Mouse (Mus musculus): ENCODE results near the gene Tpsg1. TPM values are rescaled to one million over a fixed set of nuclear protein-coding genes. Genes with fewer than 3 reads are reported as not detected.

The Tpsg1 gene
- polyA plus RNA-seq, 1 experiment, result 0.91 TPM

DNA sequence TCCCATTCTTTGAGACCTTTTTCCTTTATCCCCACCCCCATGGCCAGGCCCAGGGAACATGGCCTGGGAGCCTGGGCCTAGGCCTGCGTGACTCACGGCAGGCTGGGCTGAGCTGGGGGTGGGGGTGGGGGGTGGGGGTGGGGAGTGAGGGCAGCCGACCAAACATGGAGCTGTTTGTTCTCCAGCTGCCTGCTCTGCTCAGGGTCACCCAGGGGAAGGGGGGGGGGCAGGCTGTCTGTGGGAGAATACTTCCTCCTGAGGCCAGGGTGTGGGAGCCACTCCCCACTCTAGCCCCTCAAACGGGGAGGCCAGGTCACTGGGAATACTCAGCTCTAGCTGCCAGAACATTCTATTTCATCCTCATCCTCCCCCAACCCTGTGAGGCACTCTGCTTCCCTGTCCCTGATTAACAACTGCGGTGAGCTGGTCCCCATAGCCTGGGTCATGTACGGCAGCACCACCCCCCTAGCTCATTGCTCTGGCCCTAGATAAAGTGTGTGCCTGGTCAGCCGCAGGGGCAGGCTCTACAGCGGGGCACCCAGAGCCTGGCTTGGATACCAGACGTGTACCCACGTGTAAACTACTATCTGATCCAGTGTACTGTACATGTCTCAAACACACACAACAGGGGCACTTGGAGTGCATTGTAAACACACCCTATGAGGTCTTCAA, 36.3 kb downstream of the Tpsg1 start:
- no peak overlapping the region for H3K4me3 ChIP-seq (ENCODE audit: insufficient read depth, low read length)
- TF ChIP-seq CTCF (IDR thresholded peaks at IDR 0.05; ENCODE audit: borderline replicate concordance, insufficient read depth, low read length) (no peak), POLR2A (IDR thresholded peaks at IDR 0.05; ENCODE audit: low read depth, low read length) (0 out of 2 replicates have a peak, but pooled peaks have one; percentile 30)
- peak overlapping the region; percentile 52 for H3K27ac ChIP-seq (ENCODE audit: insufficient read depth, low read length)
- peaks cover 4% of the 10 kb centered on the region; the same call in 1 of the 2 replicates for H3K4me1 ChIP-seq (ENCODE audit: control insufficient read depth, insufficient read depth, low read length)

DNA sequence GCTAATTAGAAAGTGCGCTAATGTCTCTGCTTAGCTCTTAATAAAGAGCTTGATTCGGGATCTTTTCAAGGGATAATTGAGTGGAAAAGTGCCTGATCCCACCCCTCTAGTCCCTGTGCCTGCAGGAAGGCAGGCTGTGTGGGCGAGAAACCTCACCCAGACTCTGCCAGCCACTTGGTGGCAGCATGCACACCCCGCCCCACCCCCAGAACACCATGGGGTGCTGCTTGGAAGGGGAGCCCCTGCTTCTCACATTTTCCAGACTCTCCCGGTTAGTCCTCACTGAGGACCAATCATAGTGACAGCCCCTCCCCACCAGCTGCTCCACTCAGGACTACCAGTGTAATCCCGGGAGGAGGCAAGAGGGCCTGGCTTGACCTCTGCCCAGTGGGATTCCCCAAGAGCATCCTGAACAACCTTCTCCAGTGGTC, 37.0 kb downstream of the Tpsg1 start:
- Histone ChIP-seq H3K4me3 (ENCODE audit: insufficient read depth, low read length) (no peak overlapping the region), H3K27ac (ENCODE audit: insufficient read depth, low read length) (peak overlapping the region; percentile 52), H3K4me1 (ENCODE audit: control insufficient read depth, insufficient read depth, low read length) (peaks cover 6% of the 10 kb centered on the region; the same call in 1 of the 2 replicates)
- TF ChIP-seq CTCF (IDR thresholded peaks at IDR 0.05; ENCODE audit: borderline replicate concordance, insufficient read depth, low read length) (no peak), POLR2A (IDR thresholded peaks at IDR 0.05; ENCODE audit: low read depth, low read length) (no peak)

DNA sequence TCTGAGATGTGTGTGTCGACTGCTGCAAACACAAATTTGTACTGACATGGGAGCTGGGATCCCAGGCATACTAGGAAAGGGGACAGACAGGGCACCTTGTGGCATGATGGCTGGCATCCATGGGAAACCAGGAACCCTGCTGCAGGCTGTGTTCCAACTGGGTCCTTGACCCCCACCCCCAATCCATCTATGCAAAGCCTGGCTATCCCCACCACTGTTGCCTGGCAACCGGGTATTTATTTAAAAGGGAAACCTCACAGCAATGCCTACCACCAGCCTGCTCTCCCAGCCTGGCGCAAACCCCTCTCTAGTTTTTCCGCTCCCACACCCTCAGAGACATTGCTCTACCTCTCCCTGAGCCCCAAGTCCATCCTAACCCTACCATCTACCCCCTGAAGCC, 38.3 kb downstream of the Tpsg1 start:
- no peak overlapping the region for H3K4me3 ChIP-seq (ENCODE audit: insufficient read depth, low read length)
- H3K4me1 ChIP-seq (ENCODE audit: control insufficient read depth, insufficient read depth, low read length), result peaks cover 7% of the 10 kb centered on the region; the same call in 1 of the 2 replicates
- H3K27ac ChIP-seq (ENCODE audit: insufficient read depth, low read length), result no peak overlapping the region
- TF ChIP-seq POLR2A (IDR thresholded peaks at IDR 0.05; ENCODE audit: low read depth, low read length) (no peak), CTCF (IDR thresholded peaks at IDR 0.05; ENCODE audit: borderline replicate concordance, insufficient read depth, low read length) (no peak)

DNA sequence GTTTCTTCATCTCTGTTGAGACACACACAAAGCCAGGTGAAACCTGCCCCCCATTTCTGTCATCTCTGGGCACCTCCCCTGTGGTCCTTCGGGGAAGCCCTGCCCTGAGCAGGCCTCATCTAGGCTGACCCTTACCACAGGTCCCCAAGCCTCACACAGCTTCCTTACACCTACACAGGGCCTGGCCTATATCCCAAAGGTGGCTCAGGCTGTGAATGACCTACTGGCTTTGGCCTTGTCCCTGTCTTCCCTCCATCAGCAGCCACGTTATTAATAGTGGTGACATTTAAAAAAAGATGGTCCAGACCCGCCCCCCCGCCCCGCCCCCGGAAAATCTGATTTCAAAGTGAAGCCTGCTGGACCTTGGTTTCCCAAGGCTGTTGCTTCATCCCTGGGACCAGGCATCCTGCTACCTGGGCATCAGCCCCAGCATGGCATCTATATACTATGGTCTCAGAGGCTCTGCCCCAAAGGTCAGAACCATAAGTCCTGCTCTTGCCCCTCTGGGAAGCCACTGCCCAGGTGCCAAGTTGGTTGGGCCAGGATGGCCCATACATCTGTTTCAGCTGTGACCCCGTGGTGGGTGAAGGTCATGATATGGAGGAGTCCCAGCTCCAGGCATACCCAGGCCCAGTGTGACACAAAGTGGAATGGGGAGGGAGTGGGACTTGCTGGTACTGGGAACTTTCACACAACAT, 39.4 kb downstream of the Tpsg1 start:
- peaks cover 7% of the 10 kb centered on the region; the same call in 1 of the 2 replicates for H3K4me1 ChIP-seq (ENCODE audit: control insufficient read depth, insufficient read depth, low read length)
- TF ChIP-seq CTCF (IDR thresholded peaks at IDR 0.05; ENCODE audit: borderline replicate concordance, insufficient read depth, low read length), result no peak
- no peak overlapping the region for H3K27ac ChIP-seq (ENCODE audit: insufficient read depth, low read length)
- H3K4me3 ChIP-seq (ENCODE audit: insufficient read depth, low read length), result no peak overlapping the region

DNA sequence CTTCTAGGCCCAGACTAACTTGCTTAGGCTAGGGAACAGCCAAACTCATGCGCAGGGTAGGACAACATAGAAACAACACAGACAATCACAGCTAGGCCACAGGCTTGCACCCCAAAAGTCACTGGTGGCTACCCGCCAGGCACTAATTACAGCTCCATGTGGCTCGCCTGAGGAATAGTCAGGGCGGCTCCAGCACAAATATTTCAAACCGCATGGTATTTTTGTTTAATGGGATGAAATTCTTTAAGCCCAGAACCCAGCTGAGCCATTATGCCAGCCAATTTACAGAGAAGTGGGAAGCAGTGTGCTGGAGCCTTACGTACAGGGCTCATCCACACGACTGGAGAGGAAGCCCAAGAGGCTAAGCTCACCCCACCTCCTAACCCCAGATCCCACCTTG, 40.5 kb downstream of the Tpsg1 start:
- Histone ChIP-seq H3K27ac (ENCODE audit: insufficient read depth, low read length) (peak overlapping the region; percentile 43), H3K4me3 (ENCODE audit: insufficient read depth, low read length) (no peak overlapping the region), H3K4me1 (ENCODE audit: control insufficient read depth, insufficient read depth, low read length) (peaks cover 13% of the 10 kb centered on the region; the same call in 1 of the 2 replicates)
- TF ChIP-seq POLR2A (IDR thresholded peaks at IDR 0.05; ENCODE audit: low read depth, low read length) (no peak), CTCF (IDR thresholded peaks at IDR 0.05; ENCODE audit: borderline replicate concordance, insufficient read depth, low read length) (no peak)

DNA sequence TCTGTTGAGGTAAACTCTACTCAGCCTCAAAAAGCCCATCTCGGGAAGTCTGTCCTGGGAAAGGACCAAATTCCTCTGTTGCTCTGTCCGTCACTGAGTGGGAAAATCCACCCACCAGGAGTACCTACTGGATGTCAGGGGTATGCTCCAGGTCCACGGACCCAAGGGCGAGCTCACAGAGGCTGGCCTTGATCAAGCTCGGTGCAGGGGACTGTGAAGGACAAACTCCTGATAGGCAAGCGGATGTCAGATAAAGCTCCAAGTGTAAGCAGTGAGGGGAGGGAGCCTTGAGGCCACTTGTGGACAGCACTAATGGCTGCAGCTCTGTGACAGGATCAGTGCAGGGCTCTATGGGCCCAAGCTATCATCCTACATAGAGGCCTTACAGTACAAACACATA, 41.1 kb downstream of the Tpsg1 start:
- H3K27ac ChIP-seq (ENCODE audit: insufficient read depth, low read length), result peak overlapping the region; percentile 32
- no peak overlapping the region for H3K4me3 ChIP-seq (ENCODE audit: insufficient read depth, low read length)
- TF ChIP-seq POLR2A (IDR thresholded peaks at IDR 0.05; ENCODE audit: low read depth, low read length) (no peak), CTCF (IDR thresholded peaks at IDR 0.05; ENCODE audit: borderline replicate concordance, insufficient read depth, low read length) (no peak)
- H3K4me1 ChIP-seq (ENCODE audit: control insufficient read depth, insufficient read depth, low read length), result peaks cover 13% of the 10 kb centered on the region; the same call in 1 of the 2 replicates

DNA sequence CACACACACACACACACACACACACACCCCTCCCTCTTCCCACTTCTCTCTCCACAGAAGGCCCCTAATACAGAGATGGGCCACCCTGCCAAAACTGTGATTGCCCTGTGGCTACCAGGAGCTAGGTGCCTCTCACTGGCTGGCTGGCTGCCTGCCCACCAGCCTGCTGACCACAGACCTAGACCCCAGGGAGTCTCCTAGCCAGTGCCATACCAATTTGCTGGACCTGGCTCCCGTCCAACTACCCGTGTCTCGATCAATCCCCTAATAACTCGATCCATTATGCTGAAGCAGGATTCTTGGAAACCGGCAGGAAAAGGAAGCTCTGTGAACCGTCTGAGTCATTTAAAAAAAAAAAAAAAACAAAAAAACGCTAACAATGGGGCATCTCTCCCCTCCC, 41.7 kb downstream of the Tpsg1 start:
- Histone ChIP-seq H3K4me3 (ENCODE audit: insufficient read depth, low read length) (no peak overlapping the region), H3K27ac (ENCODE audit: insufficient read depth, low read length) (peak overlapping the region; percentile 32), H3K4me1 (ENCODE audit: control insufficient read depth, insufficient read depth, low read length) (peaks cover 13% of the 10 kb centered on the region; the same call in 1 of the 2 replicates)
- TF ChIP-seq CTCF (IDR thresholded peaks at IDR 0.05; ENCODE audit: borderline replicate concordance, insufficient read depth, low read length) (no peak), POLR2A (IDR thresholded peaks at IDR 0.05; ENCODE audit: low read depth, low read length) (no peak)

DNA sequence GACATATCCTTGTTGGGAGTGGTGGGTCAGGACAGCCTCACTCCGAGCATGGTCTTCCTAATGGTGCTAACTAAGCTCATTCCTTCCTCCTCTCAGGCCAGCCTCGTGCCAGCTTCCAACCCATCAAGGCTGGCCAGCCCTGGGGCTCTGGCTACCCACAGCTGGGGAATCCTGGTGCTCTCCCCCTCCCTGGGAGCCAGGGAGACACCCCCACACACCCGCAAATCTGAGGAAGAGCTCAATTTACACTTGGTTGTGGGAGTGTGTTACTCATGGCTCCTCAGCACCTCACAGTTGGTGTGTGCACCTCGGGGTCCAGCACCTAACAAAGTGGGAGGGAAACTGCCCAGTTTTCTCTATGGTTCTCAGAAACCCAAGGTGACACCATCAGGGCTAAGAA, 42.2 kb downstream of the Tpsg1 start:
- TF ChIP-seq POLR2A (IDR thresholded peaks at IDR 0.05; ENCODE audit: low read depth, low read length), result no peak
- no peak for TF ChIP-seq CTCF (IDR thresholded peaks at IDR 0.05; ENCODE audit: borderline replicate concordance, insufficient read depth, low read length)
- H3K27ac ChIP-seq (ENCODE audit: insufficient read depth, low read length), result peak overlapping the region; percentile 32
- peaks cover 16% of the 10 kb centered on the region; the same call in 1 of the 2 replicates for H3K4me1 ChIP-seq (ENCODE audit: control insufficient read depth, insufficient read depth, low read length)
- no peak overlapping the region for H3K4me3 ChIP-seq (ENCODE audit: insufficient read depth, low read length)

DNA sequence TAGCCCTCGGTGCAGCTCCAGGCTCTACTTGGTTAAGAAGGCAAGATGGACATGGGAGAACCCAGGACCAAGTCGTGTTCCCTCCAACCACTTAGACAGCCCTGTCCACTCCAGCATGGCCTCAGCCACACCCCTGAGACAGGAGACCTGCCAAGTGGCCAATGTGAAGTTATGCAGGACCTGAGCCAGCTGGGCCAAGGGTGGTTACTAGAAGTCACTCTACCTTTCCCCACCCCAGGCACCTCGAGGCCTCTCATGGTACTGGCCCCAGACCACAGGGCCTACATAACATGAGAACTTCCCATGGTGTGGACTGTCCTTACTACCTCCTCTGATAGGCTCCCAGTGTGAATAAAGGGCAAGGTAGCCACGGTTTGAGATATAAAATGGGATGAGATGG, 45.1 kb downstream of the Tpsg1 start:
- H3K27ac ChIP-seq (ENCODE audit: insufficient read depth, low read length), result no peak overlapping the region
- H3K4me1 ChIP-seq (ENCODE audit: control insufficient read depth, insufficient read depth, low read length), result peaks cover 16% of the 10 kb centered on the region; the same call in 1 of the 2 replicates
- TF ChIP-seq CTCF (IDR thresholded peaks at IDR 0.05; ENCODE audit: borderline replicate concordance, insufficient read depth, low read length) (no peak), POLR2A (IDR thresholded peaks at IDR 0.05; ENCODE audit: low read depth, low read length) (no peak)

DNA sequence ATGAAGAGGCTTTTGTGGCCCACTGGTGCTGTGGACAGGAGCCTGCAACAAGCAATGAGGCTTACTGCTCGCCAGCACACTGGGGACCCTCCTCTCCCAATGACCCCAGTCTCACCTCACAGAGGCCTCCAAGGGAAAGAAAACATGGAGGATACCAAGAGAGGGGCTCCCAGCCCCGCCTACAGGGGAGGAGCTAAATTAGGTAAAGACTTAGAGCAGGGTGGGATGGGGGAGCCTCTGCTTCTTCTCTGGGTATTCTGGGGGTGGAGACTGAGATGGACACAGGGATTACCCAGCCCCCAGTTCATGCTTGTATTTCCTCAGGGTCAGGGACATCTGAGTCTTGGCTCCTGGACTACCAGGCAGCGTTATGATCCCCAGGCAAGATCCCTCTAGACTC, 45.8 kb downstream of the Tpsg1 start:
- no peak for TF ChIP-seq POLR2A (IDR thresholded peaks at IDR 0.05; ENCODE audit: low read depth, low read length)
- TF ChIP-seq CTCF (IDR thresholded peaks at IDR 0.05; ENCODE audit: borderline replicate concordance, insufficient read depth, low read length), result no peak
- Histone ChIP-seq H3K4me1 (ENCODE audit: control insufficient read depth, insufficient read depth, low read length) (peaks cover 14% of the 10 kb centered on the region; the same call in 1 of the 2 replicates), H3K4me3 (ENCODE audit: insufficient read depth, low read length) (no peak overlapping the region), H3K27ac (ENCODE audit: insufficient read depth, low read length) (no peak overlapping the region)

More for the DNA sequence above, 45.1 kb downstream of the Tpsg1 start:
- no peak overlapping the region for H3K4me3 ChIP-seq (ENCODE audit: insufficient read depth, low read length)
